Mouse (Mus musculus) spleen, postnatal 36 days (tissue): ENCODE measurements around the gene Rgs12.

Experiments
- DNase-seq, 2 experiments: peaks; one replicate each; pipeline ENCODE4 v3.0.0; 2022; ENCODE audit warnings: low spot score in 2 of 2, mixed read lengths in 1 of 2

Gene Rgs12

DNA sequence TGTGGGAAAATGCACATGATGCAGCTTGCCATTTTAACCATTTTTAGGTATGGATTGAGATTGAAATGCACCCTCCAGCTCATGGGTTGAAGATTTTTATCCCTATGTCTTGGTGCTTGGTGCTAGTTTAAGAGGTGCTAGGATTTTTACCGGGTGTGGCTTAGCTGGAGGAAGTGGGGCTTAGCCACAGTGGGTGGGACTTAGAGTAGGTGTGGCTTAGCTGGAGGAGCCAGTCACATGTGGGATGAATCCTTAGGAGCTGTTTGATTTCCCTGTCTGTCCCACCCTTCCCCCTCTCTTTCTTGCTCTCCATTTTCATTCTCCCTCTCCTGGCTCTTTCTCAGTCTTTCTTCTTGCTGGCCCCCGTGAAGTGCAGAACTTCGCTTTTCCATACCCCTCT, 32.5 kb downstream of the Rgs12 start:
- DNase-seq, result no peak

DNA sequence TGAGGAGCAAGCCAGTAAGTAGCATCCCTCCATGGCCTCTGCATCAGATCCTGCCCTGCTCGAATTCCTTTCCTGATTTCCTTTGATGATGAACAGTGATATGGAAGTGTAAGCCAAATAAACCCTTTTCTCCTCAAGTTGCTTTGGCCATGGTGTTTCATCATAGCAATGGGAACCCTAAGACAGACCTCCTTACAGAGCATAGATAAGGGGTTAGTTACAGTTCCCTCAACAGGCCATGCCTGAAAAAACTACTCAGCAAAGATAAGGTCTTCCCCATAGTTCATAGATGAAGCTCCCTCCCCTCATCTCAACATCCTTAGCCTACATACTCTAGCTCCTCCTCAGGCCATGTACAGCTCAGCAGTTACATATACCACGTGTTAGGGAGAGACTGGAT, 35.7 kb downstream of the Rgs12 start:
- no peak for DNase-seq

DNA sequence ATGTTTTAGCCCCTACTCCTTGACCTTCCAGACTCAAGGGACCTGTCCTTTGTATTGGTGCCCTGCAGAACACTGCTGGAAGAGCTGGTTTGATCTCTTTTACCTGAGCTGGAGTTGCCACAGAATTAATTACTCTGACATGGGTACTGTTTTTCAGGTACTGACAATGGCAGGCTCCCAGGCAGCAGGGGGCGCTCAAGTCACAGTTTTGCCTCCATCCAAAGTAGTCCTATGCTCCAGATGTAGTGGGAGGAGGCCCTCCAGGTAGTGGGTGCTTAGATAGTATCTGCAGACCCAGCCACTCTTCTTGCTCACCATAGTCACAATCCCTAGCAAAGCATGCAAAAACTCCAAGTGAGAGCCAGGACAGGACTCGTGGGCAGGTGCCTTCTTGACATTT, 36.6 kb downstream of the Rgs12 start:
- DNase-seq, result peak; percentile 55 to 66

DNA sequence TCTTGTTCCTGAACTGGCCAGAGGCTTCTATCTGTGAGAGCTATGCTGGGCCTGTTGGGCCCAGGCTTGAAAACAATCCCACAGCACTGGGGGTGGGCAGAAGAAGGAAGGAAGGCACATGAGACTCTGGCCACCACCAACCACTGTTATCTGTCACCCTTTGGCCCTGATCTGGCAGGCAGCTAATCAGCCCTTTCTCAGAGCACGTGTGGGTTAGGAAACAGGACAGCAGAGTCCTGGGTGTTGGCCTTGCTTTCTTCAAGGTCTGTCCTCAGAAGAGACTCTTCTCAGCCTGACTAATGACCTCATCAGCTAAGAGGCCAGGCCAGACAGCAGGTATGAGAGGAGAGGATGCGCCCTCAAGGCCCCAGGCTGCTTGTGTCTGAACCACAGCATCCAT, 38.2 kb downstream of the Rgs12 start:
- DNase-seq, result no peak

DNA sequence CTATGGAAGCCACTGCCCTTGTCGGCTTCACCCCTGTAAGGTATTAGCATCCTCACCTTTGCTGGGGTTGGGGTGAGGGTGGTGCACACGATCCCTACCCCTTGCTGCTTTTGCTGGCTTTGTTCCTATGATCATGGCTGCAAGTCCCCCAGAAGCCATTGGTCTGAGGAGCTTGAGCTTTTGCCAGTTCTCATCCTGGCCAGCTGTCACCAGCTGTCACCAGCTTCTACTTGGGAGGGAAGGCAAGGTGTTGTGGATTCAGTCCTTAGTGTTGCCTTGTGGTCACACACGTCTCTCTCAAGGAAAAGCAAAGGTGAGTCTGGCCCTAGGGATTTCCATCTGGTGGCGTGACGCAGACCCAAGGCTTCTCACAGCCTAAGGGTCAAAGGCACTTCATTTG, 39.4 kb downstream of the Rgs12 start:
- DNase-seq, result no peak

DNA sequence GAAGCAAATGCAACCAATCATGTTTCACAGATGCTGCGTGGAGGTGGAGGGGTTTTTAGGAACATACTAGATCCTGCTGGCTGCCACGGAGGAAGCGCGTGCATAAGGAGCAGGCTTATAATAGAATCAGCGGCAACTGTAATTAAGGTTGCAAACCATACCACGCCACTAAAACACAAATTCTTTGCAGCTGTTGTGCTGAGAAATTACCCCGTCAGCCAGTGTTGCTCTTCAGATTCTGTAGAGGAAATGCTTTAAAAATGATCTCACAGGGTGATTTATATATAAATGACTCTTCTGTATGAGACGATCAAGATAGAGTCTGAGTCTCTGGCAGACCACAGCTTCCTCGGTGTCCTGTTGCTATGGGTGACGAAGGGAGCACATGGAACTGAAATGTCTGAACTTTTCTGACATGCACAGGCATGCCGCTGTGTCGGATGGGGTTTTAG, 40.1 kb downstream of the Rgs12 start:
- DNase-seq, result no peak

DNA sequence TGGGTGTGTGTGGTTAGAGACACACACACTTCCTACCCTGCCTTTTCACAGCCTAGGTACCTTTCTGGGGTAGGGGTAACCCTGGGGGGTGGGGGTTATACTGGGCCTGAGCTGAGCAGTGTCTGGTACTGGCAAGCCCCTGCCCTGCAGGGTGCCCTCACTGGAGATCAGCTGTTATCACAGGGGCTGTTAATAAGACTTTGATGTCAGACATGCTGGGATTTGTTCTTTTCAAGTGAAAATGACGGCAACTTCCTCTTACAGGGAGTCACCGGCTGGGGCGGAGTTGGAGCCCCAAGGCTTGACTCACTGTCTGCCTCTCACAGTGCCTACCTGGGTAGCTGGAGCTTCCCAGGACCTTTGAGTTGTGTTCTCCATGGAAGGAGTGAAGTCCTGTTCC, 49.5 kb downstream of the Rgs12 start:
- no peak for DNase-seq

DNA sequence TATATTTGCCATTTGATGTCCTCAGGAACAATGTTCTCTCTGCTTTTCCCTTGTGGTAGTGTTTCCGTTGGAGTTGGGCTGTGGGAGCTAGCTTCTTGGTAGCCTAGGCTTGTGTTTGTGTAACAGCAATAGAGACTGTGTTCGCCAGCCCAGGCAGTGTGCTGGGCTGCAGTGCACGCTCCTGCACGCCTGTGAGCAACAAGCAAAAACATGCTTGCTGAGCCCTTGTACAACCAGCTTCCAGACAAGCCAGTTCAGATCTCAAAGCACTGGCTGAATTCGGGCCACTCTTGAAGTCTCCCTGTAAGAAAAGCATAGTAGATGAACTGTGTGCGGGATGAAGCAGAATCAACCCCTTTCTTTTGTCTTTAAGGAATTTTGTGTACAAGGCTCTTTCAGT, 50.0 kb downstream of the Rgs12 start:
- no peak for DNase-seq

DNA sequence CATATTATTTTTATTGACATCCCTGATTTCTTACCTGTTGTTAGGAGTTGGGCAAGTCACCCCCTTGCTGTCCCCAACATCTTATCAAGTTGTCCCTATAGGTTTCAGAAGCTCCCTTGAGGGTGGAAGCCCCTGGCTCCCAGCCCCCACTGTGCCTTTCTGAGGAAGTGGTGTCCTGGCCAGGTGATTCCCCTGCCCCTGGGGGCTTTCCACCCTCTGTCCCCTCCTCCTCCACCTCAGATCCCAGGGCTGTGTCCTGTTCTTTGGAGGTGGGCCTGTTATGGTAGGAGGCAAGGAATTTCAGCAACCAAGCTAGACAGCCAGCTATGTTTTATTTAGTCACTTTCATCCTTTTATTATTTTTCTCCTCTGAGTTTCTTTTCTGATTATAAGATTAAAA, 51.1 kb downstream of the Rgs12 start:
- DNase-seq, result peak in 1 of 2 experiments; percentile 9

DNA sequence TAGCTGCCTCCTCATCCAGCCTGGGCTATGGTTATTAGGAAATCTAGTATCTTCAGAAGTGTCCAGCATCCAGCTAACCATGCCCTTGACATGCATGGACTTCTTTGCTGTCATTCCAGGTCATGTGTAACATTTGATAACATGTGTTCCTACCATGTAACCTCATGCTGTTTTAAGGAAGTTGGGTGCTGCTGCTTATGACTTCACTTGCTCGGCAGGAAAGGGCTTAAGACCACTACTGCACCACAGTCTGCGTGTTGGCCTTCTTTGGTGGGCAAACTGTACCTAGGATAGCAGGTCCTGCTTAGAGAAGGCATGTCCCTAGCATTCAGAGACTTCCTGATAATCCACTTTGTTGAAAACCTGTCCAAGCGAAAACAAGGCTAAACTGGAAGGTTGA, 51.9 kb downstream of the Rgs12 start:
- no peak for DNase-seq

DNA sequence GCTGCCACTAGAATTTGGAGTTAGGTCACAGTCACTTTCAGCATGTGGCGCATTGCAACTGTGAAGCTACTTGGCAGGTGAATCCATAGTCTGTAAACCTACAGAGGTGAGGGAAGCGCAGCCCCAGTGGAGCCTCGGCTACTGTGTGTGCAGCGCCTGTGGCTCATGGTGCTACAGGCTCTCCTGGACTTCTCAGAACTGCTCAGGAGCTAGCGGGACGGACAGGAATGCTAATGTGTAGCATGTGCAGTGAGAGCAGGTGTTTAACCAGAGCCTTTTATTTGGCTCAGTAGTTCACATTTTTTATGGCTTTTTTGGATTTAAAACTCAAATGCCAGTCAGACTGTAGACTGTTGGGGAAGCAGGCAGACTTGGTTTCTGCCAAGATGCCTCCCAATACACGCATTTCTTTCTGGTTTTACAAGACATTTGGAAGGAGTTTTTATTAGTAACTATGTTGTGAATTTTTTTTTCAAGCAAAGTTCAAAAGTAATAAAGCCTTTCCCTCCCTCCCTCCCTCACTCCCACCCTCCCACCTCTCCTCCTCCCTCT, 54.4 kb downstream of the Rgs12 start:
- DNase-seq, result no peak

DNA sequence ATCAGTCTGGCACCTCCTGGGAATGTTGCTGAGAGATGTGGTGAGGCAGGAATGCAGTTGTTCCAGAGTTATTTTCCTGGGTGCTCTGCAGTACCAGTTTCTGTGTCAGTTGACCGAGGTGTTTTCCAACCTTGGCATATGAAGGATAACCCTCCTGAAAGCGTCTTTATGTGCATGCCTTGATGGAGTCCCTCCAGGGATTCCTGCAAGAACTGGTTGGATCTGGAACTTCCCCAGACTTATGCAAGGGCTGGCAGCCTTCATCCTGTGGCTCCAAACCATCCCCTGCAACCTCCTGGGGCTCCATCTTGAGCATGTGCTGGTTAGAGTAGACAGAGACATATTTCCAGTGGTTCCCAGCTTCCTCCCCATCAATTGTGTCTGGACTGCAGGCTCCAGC, 55.5 kb downstream of the Rgs12 start:
- DNase-seq, result no peak

DNA sequence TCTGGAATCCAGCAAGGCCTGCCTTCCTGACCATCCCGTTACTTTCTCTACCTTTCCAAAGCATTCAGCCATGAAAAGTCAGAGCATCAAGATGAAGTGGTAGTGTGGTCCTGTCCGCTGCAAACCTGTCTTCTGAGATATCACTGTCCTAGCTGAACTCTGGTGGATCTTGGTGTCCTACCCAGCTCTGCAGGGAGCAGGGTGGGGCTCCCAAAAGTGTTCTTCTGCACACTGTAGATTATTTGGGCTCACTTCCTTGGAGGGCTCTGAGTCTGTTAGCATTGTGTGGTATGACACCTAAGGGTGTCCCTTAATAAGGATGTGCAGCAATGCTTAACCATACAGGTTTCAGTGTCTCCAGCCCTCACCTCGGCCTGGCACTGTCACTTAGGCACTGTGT, 56.4 kb downstream of the Rgs12 start:
- peak; percentile 16 to 35 for DNase-seq

DNA sequence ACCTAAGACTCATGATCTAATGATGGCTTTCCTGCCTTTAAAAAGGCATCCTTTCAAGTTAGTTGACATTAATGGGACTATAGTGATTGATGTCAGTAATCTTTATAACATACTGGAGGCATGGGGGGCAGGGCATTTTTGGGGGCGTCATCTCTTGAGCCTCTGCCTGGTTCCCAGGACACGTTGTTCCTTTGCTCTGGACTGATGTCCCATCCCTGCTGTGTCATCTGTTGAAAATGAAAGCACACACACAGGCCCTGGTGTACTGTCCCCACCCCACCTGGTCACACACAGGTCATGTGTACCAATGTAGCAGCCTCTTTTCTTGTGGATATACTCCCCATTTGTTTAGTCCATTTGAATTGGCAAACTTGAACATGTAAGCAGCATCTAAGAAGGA, 57.4 kb downstream of the Rgs12 start:
- no peak for DNase-seq

DNA sequence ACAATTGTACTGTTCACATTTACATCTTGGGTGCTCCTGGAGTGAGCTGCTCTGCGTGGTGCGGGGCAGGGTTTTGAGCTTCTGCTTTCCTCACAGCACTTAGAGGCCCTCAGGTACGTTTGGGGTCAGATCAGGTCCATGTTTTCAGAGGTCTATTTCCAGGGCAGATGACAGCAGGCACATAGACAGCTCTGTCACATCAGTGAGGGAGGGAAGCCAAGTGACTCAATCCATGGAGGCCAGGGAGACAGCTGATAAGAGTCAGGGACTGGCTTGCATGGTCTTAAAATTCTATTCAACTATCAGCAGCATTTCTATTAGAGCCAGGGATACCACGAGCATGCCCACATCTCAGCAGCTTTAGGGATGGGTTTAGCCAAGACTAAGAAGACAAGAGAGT, 59.9 kb downstream of the Rgs12 start:
- no peak for DNase-seq

DNA sequence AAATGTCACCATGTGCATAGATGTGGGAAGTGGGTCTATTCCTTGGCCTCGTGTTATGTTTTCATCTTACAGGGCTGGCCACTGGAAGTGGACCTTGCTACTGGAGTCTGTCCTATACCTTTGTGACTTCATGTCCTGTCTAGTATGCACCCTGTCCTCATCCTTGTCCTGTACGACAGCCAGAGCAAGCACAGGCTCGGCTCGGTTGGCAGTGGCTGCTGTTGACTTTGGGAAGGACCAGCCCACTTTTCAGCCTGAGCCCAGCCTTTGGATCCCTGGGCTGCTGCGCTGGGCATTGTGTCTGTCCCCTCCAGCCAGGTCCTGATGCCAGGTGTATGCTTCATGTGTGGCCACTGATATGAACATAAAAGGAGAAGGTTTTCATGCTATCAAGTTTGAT, 61.4 kb downstream of the Rgs12 start:
- DNase-seq, result no peak

DNA sequence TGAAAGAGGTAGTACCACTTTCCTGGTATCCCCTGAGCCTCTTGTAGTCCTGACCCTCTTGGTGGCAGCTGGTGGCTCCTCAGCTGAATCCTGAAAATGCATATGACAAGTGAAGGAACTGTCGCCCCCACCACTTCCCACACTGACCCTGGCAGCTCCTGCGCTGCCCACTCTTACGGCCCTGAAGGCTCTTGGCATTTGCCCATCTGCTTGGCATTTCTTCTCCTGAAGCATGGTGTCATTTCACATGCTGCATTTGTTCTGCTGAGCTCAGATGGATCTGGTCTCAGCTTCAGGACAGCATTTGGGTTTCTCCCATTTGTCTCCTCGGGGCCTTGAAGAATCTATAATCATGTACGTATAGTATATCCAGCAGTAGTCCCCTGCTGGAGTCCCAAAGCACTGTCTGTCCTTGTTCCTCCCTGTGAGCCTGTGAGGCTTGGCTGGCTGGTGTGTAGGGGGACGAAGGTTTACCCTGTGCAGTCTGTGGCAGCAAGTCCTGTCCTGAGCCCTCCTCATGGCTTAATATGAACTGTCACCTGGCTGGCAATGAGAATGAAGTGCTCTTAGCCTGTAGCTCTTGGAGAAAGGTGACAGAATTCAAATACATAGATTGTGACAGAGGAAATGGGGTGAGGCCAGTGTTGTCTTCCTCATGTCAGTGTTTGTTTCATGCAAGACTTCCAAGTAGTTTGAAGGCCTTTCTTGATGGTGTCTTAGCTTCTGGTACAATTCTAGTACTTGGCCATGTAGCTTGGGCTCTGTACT, 62.1 kb downstream of the Rgs12 start:
- DNase-seq, result no peak

DNA sequence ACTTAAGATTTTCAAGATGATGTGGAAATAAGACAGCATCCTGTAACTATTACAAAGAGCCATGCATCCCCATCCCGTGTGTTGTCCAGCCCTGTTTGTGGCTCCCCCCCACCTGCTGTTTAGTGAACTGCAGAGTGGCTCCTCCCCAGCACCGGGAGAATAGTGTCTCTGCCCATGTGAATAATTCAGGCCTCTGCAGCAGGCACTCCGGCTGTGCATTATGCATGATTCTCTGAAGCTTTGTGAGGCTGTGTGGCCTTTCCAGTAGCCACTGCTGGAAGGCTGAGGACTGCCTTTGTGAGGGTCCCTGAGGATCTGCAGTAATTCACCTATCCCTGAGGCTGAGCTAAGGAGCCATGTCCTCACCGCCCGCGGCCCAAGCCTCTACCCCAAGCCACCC, 64.8 kb downstream of the Rgs12 start:
- DNase-seq, result no peak

DNA sequence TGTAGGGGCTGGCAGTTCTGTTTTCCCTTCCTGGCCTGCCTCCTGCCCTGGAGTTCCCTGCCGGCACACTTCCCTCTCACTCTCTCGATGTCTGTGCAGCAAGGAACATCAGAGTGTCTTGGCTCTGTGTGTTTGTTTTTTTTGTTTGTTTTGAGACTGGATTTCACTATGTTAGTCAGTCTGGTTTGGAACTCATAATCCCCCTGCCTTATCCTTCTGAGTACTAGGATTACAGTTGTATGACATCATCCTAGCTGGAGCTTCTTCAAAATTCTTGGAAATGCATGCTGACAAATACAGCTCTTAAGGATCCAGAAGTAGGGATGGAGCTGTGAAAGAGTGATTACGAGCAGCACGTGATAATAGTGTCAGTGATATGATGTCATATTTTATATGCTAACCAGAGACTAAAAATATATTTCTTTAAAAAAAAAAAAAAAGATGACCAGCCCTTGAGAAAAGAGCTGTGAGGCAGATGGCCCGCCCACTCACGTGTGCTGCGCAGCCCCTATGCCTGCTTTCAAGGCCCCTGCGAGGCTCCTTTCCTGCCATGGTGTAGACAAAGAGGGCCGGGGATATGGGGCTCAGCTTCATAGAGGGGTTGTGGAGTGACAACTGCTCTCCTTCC, 70.5 kb downstream of the Rgs12 start:
- no peak for DNase-seq

DNA sequence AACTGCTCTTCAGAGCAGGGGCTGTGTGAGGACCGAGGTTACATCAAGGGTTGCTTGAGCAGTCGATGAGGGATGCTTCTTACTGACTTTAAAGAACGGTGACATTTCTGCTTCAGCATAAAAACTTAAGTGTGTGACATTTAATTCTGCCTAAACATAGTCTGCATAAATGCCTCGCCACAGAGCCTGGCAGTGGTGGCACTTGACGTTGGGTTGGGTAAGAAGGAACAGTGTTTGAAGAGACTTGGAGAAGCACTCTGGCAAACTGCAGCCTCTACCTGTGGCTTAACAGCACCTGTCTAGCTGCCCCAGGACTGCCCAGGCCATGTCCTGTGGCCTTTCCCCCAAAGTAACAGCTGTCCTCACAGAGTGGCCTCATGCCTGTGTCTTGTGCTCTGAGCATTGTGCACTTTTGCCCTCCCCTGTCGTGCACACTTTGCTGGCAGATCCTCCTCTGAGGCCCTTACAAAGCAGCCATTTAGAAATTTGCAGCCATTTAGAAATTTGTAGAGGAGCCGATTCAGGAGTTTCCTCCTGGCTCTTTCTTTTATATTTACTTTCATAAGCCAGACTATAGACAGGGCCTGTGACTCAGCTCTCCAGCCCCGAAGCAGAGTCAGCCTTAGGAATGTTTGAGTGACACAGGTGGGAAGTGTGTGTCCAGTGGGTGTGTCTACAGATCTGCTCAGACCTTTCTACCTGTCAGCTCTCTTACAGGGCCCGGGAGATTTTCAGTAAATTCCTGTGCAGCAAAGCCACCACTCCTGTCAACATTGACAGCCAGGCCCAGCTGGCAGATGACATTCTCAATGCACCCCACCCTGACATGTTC, 71.4 kb downstream of the Rgs12 start:
- DNase-seq, result no peak

DNA sequence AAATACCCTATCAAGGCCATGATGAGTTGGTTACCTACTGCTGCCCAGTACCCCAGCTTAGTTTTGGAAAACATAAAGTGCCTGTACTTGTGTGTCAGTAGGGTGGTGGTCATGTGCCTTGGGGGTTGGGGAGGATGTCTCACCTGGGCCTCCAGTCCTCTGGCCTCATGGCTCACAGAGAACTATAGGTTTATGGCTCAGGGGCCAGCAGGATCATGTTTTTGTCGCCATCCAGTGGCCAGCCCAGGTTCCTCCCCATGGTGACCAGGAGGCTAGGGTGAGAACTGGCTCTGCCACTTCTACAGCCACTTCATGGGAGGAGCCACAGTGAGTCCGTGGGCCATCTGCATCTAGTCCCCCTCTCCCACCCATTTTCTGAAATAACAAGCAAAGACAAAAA, 75.7 kb downstream of the Rgs12 start:
- DNase-seq, result peak; percentile 28 to 33

DNA sequence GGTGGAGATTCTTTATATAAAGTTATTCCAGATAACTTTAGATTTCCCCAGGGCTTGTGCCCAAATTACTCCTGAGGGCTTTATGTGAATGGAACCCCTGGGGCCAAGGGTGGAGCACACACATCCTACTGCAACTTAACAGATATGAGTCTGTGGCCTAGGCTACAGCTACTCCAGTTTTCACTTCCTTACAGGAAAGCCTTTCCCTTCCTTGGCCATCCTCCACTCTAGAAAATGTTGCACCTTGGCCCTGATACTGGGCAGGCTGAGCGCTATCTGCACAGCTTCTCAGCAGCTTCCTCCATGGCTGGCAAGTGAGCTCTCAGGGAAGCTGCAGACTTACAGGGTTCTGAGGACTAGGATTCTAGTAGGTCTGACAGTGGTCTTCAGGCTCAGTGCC, 80.1 kb downstream of the Rgs12 start:
- no peak for DNase-seq
